Mouse (Mus musculus) liver, embryonic 14.5 days (tissue): ENCODE measurements at regions not wholly inside any gene's neighbourhood (a gene's known extent, or its start where the extent isn't known, plus 50 kb on each side); places are given as distances from the start of the nearest gene placed in this dataset.

Experiments used
- ATAC-seq: fragments of 200-750 bp; cut with Nextera tagmentation; 2 replicates; pipeline ENCODE4 v1.8.0; 2017; ENCODE audit warnings: moderate number of reproducible peaks, mild to moderate bottlenecking, moderate library complexity; ENCODE audit not compliant: insufficient read depth
- DNase-seq, 3 experiments: peaks; one replicate each; pipeline ENCODE4 v3.0.0-alpha.2; 2012 to 2013; ENCODE audit warnings: low read depth in 3 of 3, low spot score in 3 of 3
- H3K27ac ChIP-seq: fragments of 300-500 bp; sonication (generic); 2 replicates; pipeline ENCODE4 v1.5.1; 2014; ENCODE audit warnings: moderate library complexity, mild to moderate bottlenecking, control low read depth, inconsistent platforms
- H3K27me3 ChIP-seq: fragments of 300-500 bp; sonication (generic); 2 replicates; pipeline ENCODE4 v1.6.1; 2014; ENCODE audit warnings: mild to moderate bottlenecking, low read length, moderate library complexity; ENCODE audit not compliant: control insufficient read depth, insufficient read depth
- H3K36me3 ChIP-seq: fragments of 300-500 bp; sonication (generic); replicated peaks from 2 replicates; pipeline ENCODE4 v1.6.1; 2014; ENCODE audit warnings: low read depth; ENCODE audit not compliant: control insufficient read depth, insufficient read depth
- H3K4me1 ChIP-seq, 2 experiments: fragments of 200-500 bp in 1 of 2; fragments of 300-500 bp in 1 of 2; sonication (generic) in 1 of 2; replicated peaks; 2 replicates each; pipeline ENCODE4 v1.6.1; 2012 to 2014; ENCODE audit warnings: antibody characterized with exemption in 1 of 2, inconsistent platforms in 1 of 2, low read length in 1 of 2; ENCODE audit not compliant: control insufficient read depth in 2 of 2, insufficient read depth in 2 of 2
- H3K4me2 ChIP-seq: fragments of 300-500 bp; sonication (generic); 2 replicates; pipeline ENCODE4 v1.6.1; 2014; ENCODE audit warnings: low read depth, mild to moderate bottlenecking, control low read depth, moderate library complexity
- H3K4me3 ChIP-seq, 2 experiments: fragments of 200-500 bp in 1 of 2; fragments of 300-500 bp in 1 of 2; sonication (generic) in 1 of 2; 2 replicates each; pipeline ENCODE4 v1.5.1; 2012 to 2014; ENCODE audit warnings: low read depth in 2 of 2, low read length in 2 of 2, mild to moderate bottlenecking in 2 of 2, control low read depth in 1 of 2, inconsistent platforms in 1 of 2, moderate library complexity in 1 of 2; ENCODE audit not compliant: insufficient read depth in 1 of 2
- H3K9ac ChIP-seq: fragments of 300-500 bp; sonication (generic); replicated peaks from 2 replicates; pipeline ENCODE4 v1.6.1; 2014; ENCODE audit warnings: mild to moderate bottlenecking, control low read depth, moderate library complexity
- H3K9me3 ChIP-seq: fragments of 300-500 bp; sonication (generic); 2 replicates; pipeline ENCODE4 v1.6.1; 2016; ENCODE audit warnings: low read length, mixed read lengths; ENCODE audit not compliant: control insufficient read depth
- CTCF ChIP-seq: IDR thresholded peaks from 2 replicates; pipeline ENCODE4 v1.5.1; 2016; ENCODE audit warnings: antibody characterized with exemption, low read depth, control low read depth
- EP300 ChIP-seq: IDR thresholded peaks from 2 replicates; pipeline ENCODE4 v1.6.1; 2016; ENCODE audit warnings: antibody characterized with exemption, low read depth
- WGBS: fragments of 180-500 bp; shearing (Covaris S2); extraction: QIAGEN DNeasy Blood & Tissue Kit; methylation state at CpG from one replicate; pipeline ENCODE4 v1.1.7; 2014; ENCODE audit not compliant: insufficient replicate concordance; 5-methylcytosine and 5-hydroxymethylcytosine counted together

DNA sequence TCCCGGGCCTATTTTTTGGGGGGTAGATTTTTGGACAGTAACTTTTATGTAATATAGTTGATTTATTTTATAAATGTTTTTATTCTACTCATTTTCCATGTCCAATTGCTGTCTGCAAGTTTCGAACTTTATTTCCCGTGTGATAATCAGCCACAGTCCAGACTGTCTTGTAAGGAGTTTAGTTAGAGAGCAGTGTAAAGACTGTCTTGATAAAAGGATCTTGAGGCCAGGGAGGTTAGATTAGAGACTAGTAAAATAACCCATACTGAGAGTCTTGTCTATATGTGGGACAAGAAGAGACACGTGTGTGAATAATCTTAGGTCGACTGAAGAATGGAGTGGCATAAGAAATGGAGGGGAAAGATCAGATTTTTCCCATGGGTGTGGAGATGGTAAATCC lies 56.1 kb upstream of the Picalm start:
- Histone ChIP-seq H3K9me3 (no peaks in the 10 kb centered on the region), H3K27me3 (no peaks in the 10 kb centered on the region), H3K4me1 (peaks cover 60% of the 10 kb centered on the region in 2 experiments), H3K9ac (0 out of 2 replicates have a peak overlapping the region, but pooled peaks have one; percentile 23), H3K36me3 (no peaks in the 10 kb centered on the region), H3K4me3 (no peak overlapping the region), H3K4me2 (peak overlapping the region; percentile 58; the same call in 1 of the 2 replicates), H3K27ac (peak overlapping the region; percentile 83)
- peak; percentile 33; the same call in 1 of the 2 replicates for ATAC-seq
- 29% methylated on average over 5 of the region's 5 CpGs for WGBS
- TF ChIP-seq CTCF (no peak), EP300 (peak; percentile 75)
- DNase-seq: no peak

GRCm38 (mm10) chr7:90074592-90074991 lies 55.4 kb upstream of the Picalm start:
- H3K9ac ChIP-seq: peak overlapping the region; percentile 34; the same call in 1 of the 2 replicates
- no peak overlapping the region for H3K4me3 ChIP-seq
- DNase-seq (peak in 1 of 3 experiments; percentile 52), ATAC-seq (peak; percentile 64)
- TF ChIP-seq EP300 (no peak), CTCF (no peak)
- 19% methylated on average over 2 of the region's 2 CpGs for WGBS
- H3K4me2 ChIP-seq: peak overlapping the region; percentile 58
- no peaks in the 10 kb centered on the region for H3K9me3 ChIP-seq
- H3K27ac ChIP-seq: peak overlapping the region; percentile 83
- H3K4me1 ChIP-seq: peaks cover 66 to 67% of the 10 kb centered on the region in 2 experiments
- H3K36me3 ChIP-seq: no peaks in the 10 kb centered on the region
- no peaks in the 10 kb centered on the region for H3K27me3 ChIP-seq

GRCm38 (mm10) chr7:90077565-90077964 lies 52.4 kb upstream of the Picalm start:
- Histone ChIP-seq H3K27me3 (no peaks in the 10 kb centered on the region), H3K27ac (peak overlapping the region; percentile 83), H3K4me3 (no peak overlapping the region), H3K36me3 (no peaks in the 10 kb centered on the region), H3K4me2 (peak overlapping the region; percentile 45), H3K4me1 (peaks cover 91 to 92% of the 10 kb centered on the region in 2 experiments), H3K9ac (no peak overlapping the region; the same call in 1 of the 2 replicates), H3K9me3 (no peaks in the 10 kb centered on the region)
- WGBS: 26% methylated on average over 2 of the region's 2 CpGs
- ATAC-seq: peak; percentile 70
- TF ChIP-seq EP300 (peak; percentile 63), CTCF (no peak)
- peak in 1 of 3 experiments; percentile 52 for DNase-seq

DNA sequence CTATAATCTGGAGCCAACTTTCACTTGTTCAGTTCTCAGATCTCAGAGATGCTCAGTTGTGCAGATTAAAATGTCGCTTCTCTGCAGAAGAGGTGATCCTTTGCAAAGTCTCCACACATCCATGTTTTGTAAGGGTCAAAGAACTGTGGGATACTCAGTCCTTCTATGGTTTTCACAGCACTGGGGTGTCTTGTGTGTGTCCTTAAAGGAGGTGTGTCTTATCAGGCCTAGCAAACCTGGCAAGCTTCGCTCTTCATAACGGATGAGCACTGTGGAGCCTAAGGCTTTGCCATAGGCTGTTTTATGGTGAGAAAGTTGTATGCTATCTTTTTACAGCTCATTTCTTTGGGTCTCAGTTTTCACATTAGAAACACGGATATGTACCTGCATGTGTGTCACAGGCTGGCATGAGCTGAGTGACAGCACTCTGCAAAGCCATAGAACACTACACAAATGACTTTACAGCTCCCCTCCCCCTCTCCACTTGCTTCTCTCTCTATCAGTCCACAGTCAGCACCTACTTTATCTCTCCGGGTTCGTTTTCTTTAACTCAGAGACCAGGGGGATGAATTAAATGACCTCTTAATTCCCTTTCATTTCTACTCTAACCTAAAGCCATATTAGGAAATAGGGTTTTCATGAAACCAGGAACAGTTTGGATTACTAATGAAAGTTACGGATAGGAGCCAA lies 49.8 kb upstream of the Picalm start:
- Histone ChIP-seq H3K9ac (peak overlapping the region; percentile 57), H3K4me2 (peak overlapping the region; percentile 70), H3K27me3 (no peaks in the 10 kb centered on the region), H3K36me3 (no peaks in the 10 kb centered on the region), H3K27ac (peak overlapping the region; percentile 97), H3K9me3 (no peaks in the 10 kb centered on the region), H3K4me1 (peaks cover 89 to 92% of the 10 kb centered on the region in 2 experiments), H3K4me3 (peak overlapping the region; percentile 30 to 41; a peak in 3 of 4 replicates)
- DNase-seq (peak; percentile 64 to 71 (median 67)), ATAC-seq (peak; percentile 86)
- 19% methylated on average over 7 of the region's 7 CpGs for WGBS
- TF ChIP-seq EP300 (peak; percentile 88), CTCF (no peak)
